Mouse (Mus musculus): ENCODE results near the gene Bcr. TPM values are rescaled to one million over a fixed set of nuclear protein-coding genes. Genes with fewer than 3 reads are reported as not detected.
"Not testable (repeated sequence)": the region's sequence is repeated elsewhere in the genome, so short reads cannot be mapped to it uniquely, and the experiment has no call there.

Bcr gene
- total RNA-seq (2017): 7.1 to 13.3 TPM (median 13.1 TPM) in 3 replicates

GRCm38 (mm10) chr10:75060217-75060842, at the start of gene Bcr:
Gene Bcr (plus strand): TSS chr10:75060592.
- ATAC-seq (replicated peaks; ENCODE audit: insufficient number of reproducible peaks, low FRiP score, low TSS enrichment, poor library complexity, severe bottlenecking): peak; percentile 52

GRCm38 (mm10) chr10:75010704-75011103, 49.7 kb upstream of the Bcr start:
- ATAC-seq (replicated peaks; ENCODE audit: insufficient number of reproducible peaks, low FRiP score, low TSS enrichment, poor library complexity, severe bottlenecking): no peak

GRCm38 (mm10) chr10:75015465-75015864, 44.9 kb upstream of the Bcr start:
- ATAC-seq (replicated peaks; ENCODE audit: insufficient number of reproducible peaks, low FRiP score, low TSS enrichment, poor library complexity, severe bottlenecking): no peak

- no peak for ATAC-seq (replicated peaks; ENCODE audit: insufficient number of reproducible peaks, low FRiP score, low TSS enrichment, poor library complexity, severe bottlenecking)
These were observed 43.9 kb upstream of the Bcr start for GRCm38 (mm10) chr10:75016481-75016880.

GRCm38 (mm10) chr10:75020271-75020670, 40.1 kb upstream of the Bcr start:
- ATAC-seq (replicated peaks; ENCODE audit: insufficient number of reproducible peaks, low FRiP score, low TSS enrichment, poor library complexity, severe bottlenecking): no peak

GRCm38 (mm10) chr10:75021138-75021537, 39.3 kb upstream of the Bcr start:
- no peak for ATAC-seq (replicated peaks; ENCODE audit: insufficient number of reproducible peaks, low FRiP score, low TSS enrichment, poor library complexity, severe bottlenecking)

- no peak for ATAC-seq (replicated peaks; ENCODE audit: insufficient number of reproducible peaks, low FRiP score, low TSS enrichment, poor library complexity, severe bottlenecking)
These were observed 33.9 kb upstream of the Bcr start for GRCm38 (mm10) chr10:75026491-75026890.

GRCm38 (mm10) chr10:75028743-75029142, 31.6 kb upstream of the Bcr start:
- ATAC-seq (replicated peaks; ENCODE audit: insufficient number of reproducible peaks, low FRiP score, low TSS enrichment, poor library complexity, severe bottlenecking): no peak

- no peak for ATAC-seq (replicated peaks; ENCODE audit: insufficient number of reproducible peaks, low FRiP score, low TSS enrichment, poor library complexity, severe bottlenecking)
These were observed 30.7 kb upstream of the Bcr start for GRCm38 (mm10) chr10:75029677-75030076.

GRCm38 (mm10) chr10:75030234-75030633, 30.2 kb upstream of the Bcr start:
- ATAC-seq (replicated peaks; ENCODE audit: insufficient number of reproducible peaks, low FRiP score, low TSS enrichment, poor library complexity, severe bottlenecking): no peak

- no peak for ATAC-seq (replicated peaks; ENCODE audit: insufficient number of reproducible peaks, low FRiP score, low TSS enrichment, poor library complexity, severe bottlenecking)
These were observed 28.9 kb upstream of the Bcr start for GRCm38 (mm10) chr10:75031345-75032114.

GRCm38 (mm10) chr10:75032395-75032794, 28.0 kb upstream of the Bcr start, which contains the start of gene Rsph14:
Gene Rsph14 (minus strand): TSS chr10:75032586.
- ATAC-seq (replicated peaks; ENCODE audit: insufficient number of reproducible peaks, low FRiP score, low TSS enrichment, poor library complexity, severe bottlenecking): no peak

- ATAC-seq (replicated peaks; ENCODE audit: insufficient number of reproducible peaks, low FRiP score, low TSS enrichment, poor library complexity, severe bottlenecking): peak; percentile 83
These were observed 23.5 kb upstream of the Bcr start, which contains the start of gene Rab36 for GRCm38 (mm10) chr10:75036883-75037379. Gene Rab36 (plus strand): TSS chr10:75037058.

- not testable (repeated sequence) for ATAC-seq (replicated peaks; ENCODE audit: insufficient number of reproducible peaks, low FRiP score, low TSS enrichment, poor library complexity, severe bottlenecking)
These were observed 18.3 kb upstream of the Bcr start for GRCm38 (mm10) chr10:75042060-75042459.

- ATAC-seq (replicated peaks; ENCODE audit: insufficient number of reproducible peaks, low FRiP score, low TSS enrichment, poor library complexity, severe bottlenecking): no peak
These were observed 15.9 kb upstream of the Bcr start for GRCm38 (mm10) chr10:75044459-75044858.

- no peak for ATAC-seq (replicated peaks; ENCODE audit: insufficient number of reproducible peaks, low FRiP score, low TSS enrichment, poor library complexity, severe bottlenecking)
These were observed 14.6 kb upstream of the Bcr start for GRCm38 (mm10) chr10:75045831-75046230.

- no peak for ATAC-seq (replicated peaks; ENCODE audit: insufficient number of reproducible peaks, low FRiP score, low TSS enrichment, poor library complexity, severe bottlenecking)
These were observed 11.7 kb upstream of the Bcr start for GRCm38 (mm10) chr10:75048711-75049110.

- no peak for ATAC-seq (replicated peaks; ENCODE audit: insufficient number of reproducible peaks, low FRiP score, low TSS enrichment, poor library complexity, severe bottlenecking)
These were observed 8.9 kb upstream of the Bcr start for GRCm38 (mm10) chr10:75051364-75052074.

GRCm38 (mm10) chr10:75052902-75053301, 7.5 kb upstream of the Bcr start:
- ATAC-seq (replicated peaks; ENCODE audit: insufficient number of reproducible peaks, low FRiP score, low TSS enrichment, poor library complexity, severe bottlenecking): no peak
